Comparison of ENCODE assay signal across 13 mouse cellular contexts in genomic region chr11:90558359-90559047, GRCm38 (mm10).
DNase-seq lines count a peak whose midpoint lies in the region; ATAC-seq and TF ChIP-seq lines count a peak whose summit lies in the region.
"Had no signal": no experiment of that assay in that cellular context is flagged by ENCODE, and none has a peak within 500 bp of the region (broad histone marks: within the 10 kb centered on the region; RNA-seq: fewer than 3 reads in every experiment).

No protein-coding gene starts in this region.

- no peak for TF ChIP-seq CTCF in lung, embryonic 14.5 days (IDR thresholded peaks at IDR 0.05; ENCODE audit: low read depth)

- DNase-seq in lung, embryonic 14.5 days = peak; percentile 30
- no peak for DNase-seq in lung, adult 18-20 months
- DNase-seq in MN1 (ENCODE audit: low spot score) = peak; percentile 70
- no peak for DNase-seq in spleen, adult 12 weeks (ENCODE audit: low spot score)
- no peak for DNase-seq in spleen, adult 18-20 months
- DNase-seq: right cerebral cortex, postnatal 4 days; thymus, adult 18-20 months had no signal

- H3K4me1 ChIP-seq in lung, embryonic 14.5 days (ENCODE audit: insufficient read depth) = no peaks in the 10 kb centered on the region
- H3K4me1 ChIP-seq in midbrain, embryonic 16.5 days (ENCODE audit: control insufficient read depth, insufficient read depth, low read length) = peaks cover 5% of the 10 kb centered on the region

- no peaks in the 10 kb centered on the region for H3K9me3 ChIP-seq in lung, embryonic 14.5 days (ENCODE audit: low read depth, low read length)
- H3K9me3 ChIP-seq in midbrain, embryonic 16.5 days (replicated peaks; ENCODE audit: control insufficient read depth, low read length, poor library complexity, severe bottlenecking) = no peaks in the 10 kb centered on the region
- H3K9me3 ChIP-seq: heart, embryonic 13.5 days; hindbrain, embryonic 15.5 days; liver, embryonic 15.5 days had no signal

- H3K27me3 ChIP-seq in lung, embryonic 14.5 days (ENCODE audit: insufficient read depth, low read length) = no peaks in the 10 kb centered on the region
- no peaks in the 10 kb centered on the region for H3K27me3 ChIP-seq in midbrain, embryonic 16.5 days (ENCODE audit: control insufficient read depth, insufficient read depth, low read depth, low read length)
- H3K27me3 ChIP-seq: heart, embryonic 13.5 days; hindbrain, embryonic 15.5 days; liver, embryonic 15.5 days had no signal

- peaks cover 4% of the 10 kb centered on the region; the same call in 1 of the 2 replicates for H3K36me3 ChIP-seq in lung, embryonic 14.5 days (ENCODE audit: insufficient read depth)
- H3K36me3 ChIP-seq in midbrain, embryonic 16.5 days (ENCODE audit: control insufficient read depth, insufficient read depth, low read length) = no peaks in the 10 kb centered on the region
- H3K36me3 ChIP-seq: hindbrain, embryonic 15.5 days; liver, embryonic 15.5 days had no signal

- H3K27ac ChIP-seq in lung, embryonic 14.5 days (ENCODE audit: low read depth) = no peak overlapping the region
- H3K27ac ChIP-seq in midbrain, embryonic 16.5 days (ENCODE audit: low read length) = no peak overlapping the region
- H3K27ac ChIP-seq: heart, embryonic 13.5 days; hindbrain, embryonic 15.5 days; liver, embryonic 15.5 days had no signal

- H3K4me2 ChIP-seq in lung, embryonic 14.5 days = no peak overlapping the region
- H3K4me2 ChIP-seq in midbrain, embryonic 16.5 days (ENCODE audit: low read length) = no peak overlapping the region
- H3K4me2 ChIP-seq: heart, embryonic 13.5 days; hindbrain, embryonic 15.5 days; liver, embryonic 15.5 days had no signal

- WGBS in lung, embryonic 14.5 days = 30% methylated on average over 9 of the region's 9 CpGs
- WGBS in midbrain, embryonic 16.5 days = 77% methylated on average over 9 of the region's 9 CpGs

- H3K9ac ChIP-seq in lung, embryonic 14.5 days = no peak overlapping the region
- no peak overlapping the region for H3K9ac ChIP-seq in midbrain, embryonic 16.5 days (ENCODE audit: low read depth, low read length)
- H3K9ac ChIP-seq: heart, embryonic 13.5 days; hindbrain, embryonic 15.5 days; liver, embryonic 15.5 days had no signal

- ATAC-seq in lung, embryonic 14.5 days (ENCODE audit: insufficient read depth) = no peak
- peak; percentile 81 for ATAC-seq in common myeloid progenitor, adult 5-6 weeks (replicated peaks; ENCODE audit: low read depth, poor library complexity, severe bottlenecking)
- peak; percentile 83 for ATAC-seq in midbrain, embryonic 16.5 days

- H3K4me3 ChIP-seq in lung, embryonic 14.5 days (ENCODE audit: low read depth, low read length) = no peak overlapping the region
- H3K4me3 ChIP-seq in midbrain, embryonic 16.5 days (ENCODE audit: low read depth, low read length) = no peak overlapping the region
- H3K4me3 ChIP-seq: erythroblast, embryonic 14.5 days; heart, embryonic 13.5 days; hindbrain, embryonic 15.5 days; liver, embryonic 15.5 days had no signal

Comparison
In these comparisons a context has a peak if more than half of its experiments do, and no peak if none do; other contexts are left out.
1. DNase-seq: peak in lung, embryonic 14.5 days (single experiment) and MN1 (single experiment); none in lung, adult 18-20 months (0 of 2), spleen, adult 12 weeks (single experiment) and spleen, adult 18-20 months (0 of 2).